Mouse (Mus musculus) B cell, adult 67 days (primary cell): ENCODE results near the gene Rab15. TPM values are rescaled to one million over a fixed set of nuclear protein-coding genes. Genes with fewer than 3 reads are reported as not detected.

Source experiments
- total RNA-seq, 2 experiments: library from RNA; stranded (reverse); gene quantifications; 4 replicates each; pipeline ENCODE4 v1.2.4; 2023

Gene Rab15
- total RNA-seq, result not detected

GRCm38 (mm10) chr12:76822651-76823041, at the start of gene Rab15:
TSS of gene Rab15 (minus strand) at chr12:76822908.

DNA sequence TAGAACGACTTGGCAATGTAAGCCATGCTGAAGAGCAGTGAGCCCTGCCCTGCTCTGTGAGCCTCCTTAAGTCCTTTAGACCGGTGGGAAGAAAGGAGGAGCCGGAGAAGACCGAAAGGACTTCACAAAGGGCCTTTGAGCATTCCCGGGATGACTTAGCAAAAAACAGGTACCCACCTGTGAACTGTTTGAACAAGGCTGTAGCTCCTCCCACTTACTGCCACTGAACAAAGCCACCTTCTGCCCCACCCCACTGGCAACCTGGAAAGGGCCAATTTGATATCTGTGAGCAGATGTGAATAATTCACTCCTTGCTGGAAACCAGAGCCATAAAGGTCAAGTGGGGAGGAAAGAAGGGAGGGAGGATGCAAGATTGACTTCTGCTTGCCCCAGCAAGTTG, 27.4 kb downstream of the Rab15 start, which contains the start of gene Gpx2:
TSS of gene Gpx2 (minus strand) at position 205 of the 400 bp plus-strand sequence.

GRCm38 (mm10) chr12:76765354-76765851, 57.3 kb downstream of the Rab15 start, which contains the start of the genes Churc1 and Fntb:
TSS of gene Churc1 (plus strand) at chr12:76765538.
TSS of gene Fntb (plus strand) at chr12:76765589.

Other genes starting within 250 kb of the Rab15 start
- not detected for gene Sptb, start 112.4 kb downstream of the Rab15 start, total RNA-seq
- gene Churc1, start 57.4 kb downstream of the Rab15 start, total RNA-seq, result 10 to 100 TPM; 34.9 to 40.7 TPM
- 1 to 10 TPM; 6.5 to 9.4 TPM for gene Fntb, start 57.3 kb downstream of the Rab15 start, total RNA-seq
- gene Gpx2, start 27.4 kb downstream of the Rab15 start, total RNA-seq, result not detected
- gene Max, start 139.3 kb upstream of the Rab15 start, total RNA-seq, result 100 to 1,000 TPM; 162 to 175 TPM